Mouse (Mus musculus) limb, embryonic 11.5 days (tissue): ENCODE results near the gene Olfr1375. TPM values are rescaled to one million over a fixed set of nuclear protein-coding genes. Genes with fewer than 3 reads are reported as not detected.
A peak's percentile ranks its signal among the peaks of the same experiment; 100 is the strongest.
"Not testable (repeated sequence)": the region's sequence is repeated elsewhere in the genome, so short reads cannot be mapped to it uniquely, and the experiment has no call there.

Experiments
- ATAC-seq: fragments of 200-750 bp; cut with Nextera tagmentation; 2 replicates; pipeline ENCODE4 v1.8.0; 2017; ENCODE audit warnings: low read depth; ENCODE audit not compliant: insufficient number of reproducible peaks, low FRiP score, low TSS enrichment
- DNase-seq: peaks from one replicate; pipeline ENCODE4 v3.0.0-alpha.2; 2015; ENCODE audit warnings: low spot score
- H3K27ac ChIP-seq: fragments of 300-500 bp; sonication (generic); replicated peaks from 2 replicates; pipeline ENCODE4 v1.5.1; 2014; ENCODE audit warnings: low read depth, mild to moderate bottlenecking, low read length
- H3K27me3 ChIP-seq: fragments of 300-500 bp; sonication (generic); 2 replicates; pipeline ENCODE4 v1.6.1; 2014; ENCODE audit warnings: mild to moderate bottlenecking, low read length, mixed read lengths; ENCODE audit not compliant: control insufficient read depth, insufficient read depth
- H3K36me3 ChIP-seq: fragments of 300-500 bp; sonication (generic); 2 replicates; pipeline ENCODE4 v1.6.1; 2014; ENCODE audit warnings: mild to moderate bottlenecking, low read length, moderate library complexity, mixed read lengths; ENCODE audit not compliant: control insufficient read depth, insufficient read depth
- H3K4me1 ChIP-seq: fragments of 300-500 bp; sonication (generic); 2 replicates; pipeline ENCODE4 v1.6.1; 2014; ENCODE audit warnings: low read length, mixed read lengths; ENCODE audit not compliant: control insufficient read depth, insufficient read depth
- H3K4me2 ChIP-seq: fragments of 300-500 bp; sonication (generic); 2 replicates; pipeline ENCODE4 v1.6.1; 2014; ENCODE audit warnings: low read depth, mild to moderate bottlenecking, moderate library complexity; ENCODE audit not compliant: severe bottlenecking
- H3K4me3 ChIP-seq: fragments of 300-500 bp; sonication (generic); 2 replicates; pipeline ENCODE4 v1.5.1; 2014; ENCODE audit warnings: low read depth, low read length
- H3K9ac ChIP-seq: fragments of 300-500 bp; sonication (generic); 2 replicates; pipeline ENCODE4 v1.6.1; 2014; ENCODE audit warnings: mild to moderate bottlenecking, low read length
- H3K9me3 ChIP-seq: fragments of 300-500 bp; sonication (generic); 2 replicates; pipeline ENCODE4 v1.6.1; 2016; ENCODE audit warnings: low read length; ENCODE audit not compliant: control insufficient read depth
- WGBS: fragments of 180-500 bp; shearing (Covaris S2); extraction: QIAGEN DNeasy Blood & Tissue Kit; methylation state at CpG from one replicate; pipeline ENCODE4 v1.1.7; 2014; 5-methylcytosine and 5-hydroxymethylcytosine counted together
- polyA plus RNA-seq: library from polyadenylated mRNA; unstranded; fragments of >200 nt; fragmentation: Nextera tagmentation; extraction: Ambion mirVana; gene quantifications from 2 replicates; pipeline ENCODE4 v1.2.1, GENCODE M21; 2014

Olfr1375 gene
- polyA plus RNA-seq, result not detected in 2 replicates

- H3K4me1 ChIP-seq, H3K4me3 ChIP-seq, DNase-seq, H3K36me3 ChIP-seq, H3K4me2 ChIP-seq, H3K9me3 ChIP-seq, H3K27ac ChIP-seq, H3K27me3 ChIP-seq, H3K9ac ChIP-seq, ATAC-seq: not testable (repeated sequence)
- WGBS, result 94% methylated on average over 3 of the region's 3 CpGs
Observed at GRCm38 (mm10) chr11:51047809-51048208, at the start of gene Olfr1375. Gene Olfr1375, plus strand, starts transcription at chr11:51048109.

DNA sequence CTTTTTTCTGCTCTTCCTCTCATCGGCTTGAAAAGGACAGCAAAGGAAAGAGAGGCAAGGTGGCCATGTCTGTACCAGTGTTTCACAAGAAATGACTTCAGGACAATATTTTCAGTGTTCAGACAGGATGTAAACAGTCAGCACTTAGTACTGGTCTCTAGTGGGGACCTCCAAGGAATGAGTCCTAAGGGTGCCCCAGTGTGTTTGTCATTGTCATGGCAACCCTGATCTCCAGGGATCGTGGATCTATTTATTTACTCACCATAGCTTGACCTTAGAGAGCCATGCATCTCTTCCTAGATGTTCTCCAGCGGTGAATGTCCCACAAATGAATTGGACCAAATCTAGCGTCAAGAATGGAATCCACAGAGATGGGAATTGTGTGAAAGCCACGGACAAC lies 44.6 kb upstream of the Olfr1375 start, which contains the start of gene Olfr51:
Gene Olfr51, plus strand, starts transcription at position 301 of the 400 bp plus-strand sequence.
- DNase-seq, result no peak
- ATAC-seq, result no peak
- H3K9me3 ChIP-seq, result no peaks in the 10 kb centered on the region
- 78% methylated on average over 5 of the region's 5 CpGs for WGBS
- no peak within 1 kb of the TSS for H3K4me3 ChIP-seq
- H3K9ac ChIP-seq, result no peak within 1 kb of the TSS
- H3K4me2 ChIP-seq, result no peak within 1 kb of the TSS
- no peak within 1 kb of the TSS for H3K27ac ChIP-seq
- H3K36me3 ChIP-seq, result no peaks in the 10 kb centered on the region
- H3K27me3 ChIP-seq, result no peaks in the 10 kb centered on the region
- no peaks in the 10 kb centered on the region for H3K4me1 ChIP-seq

DNA sequence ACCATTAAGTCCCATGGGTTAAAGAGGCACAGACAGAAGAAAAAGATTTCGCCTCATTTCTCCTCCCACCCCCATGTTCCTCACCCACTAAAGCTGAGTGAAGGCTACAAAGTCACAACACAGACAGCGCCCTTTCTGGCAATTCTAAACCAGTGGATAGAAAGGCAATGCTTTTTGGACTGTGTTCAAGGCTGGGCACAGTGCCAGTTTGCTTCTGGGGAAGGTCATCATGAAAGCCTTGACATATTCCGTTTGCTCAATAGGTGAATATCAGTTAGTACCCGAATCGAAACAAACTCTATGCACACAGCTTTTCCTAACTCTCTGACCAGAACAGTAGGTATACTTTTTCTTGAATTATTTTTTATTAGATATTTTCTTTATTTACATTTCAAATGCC lies 36.1 kb upstream of the Olfr1375 start:
- H3K27ac ChIP-seq, result no peak overlapping the region
- no peaks in the 10 kb centered on the region for H3K36me3 ChIP-seq
- DNase-seq, result no peak
- ATAC-seq, result no peak
- H3K4me1 ChIP-seq, result no peaks in the 10 kb centered on the region
- H3K4me3 ChIP-seq, result no peak overlapping the region
- H3K9me3 ChIP-seq, result no peaks in the 10 kb centered on the region
- no peak overlapping the region for H3K4me2 ChIP-seq
- WGBS, result 84% methylated on average over 5 of the region's 5 CpGs
- no peak overlapping the region for H3K9ac ChIP-seq
- no peaks in the 10 kb centered on the region for H3K27me3 ChIP-seq

DNA sequence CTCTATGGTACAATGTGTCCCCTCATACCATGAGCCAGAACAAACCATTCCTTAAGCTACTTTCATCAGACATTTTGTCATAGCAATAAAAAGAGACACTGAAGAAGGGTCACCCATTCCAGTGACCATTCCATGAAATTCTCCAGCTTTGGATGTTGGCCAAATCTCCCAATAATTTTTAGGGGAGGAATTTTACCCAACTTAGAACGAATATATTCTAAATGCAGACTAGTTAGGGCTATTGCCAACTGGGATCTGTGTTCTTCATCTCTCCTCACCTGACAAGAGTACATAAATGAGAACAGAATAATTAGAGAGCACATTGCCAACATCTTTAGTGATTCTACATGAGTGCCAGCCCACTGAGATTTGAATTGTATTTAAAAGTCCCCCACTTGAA lies 34.0 kb upstream of the Olfr1375 start, which contains the start of gene Olfr54:
Gene Olfr54, plus strand, starts transcription at position 301 of the 400 bp plus-strand sequence.
- H3K4me3 ChIP-seq, result no peak within 1 kb of the TSS
- H3K4me1 ChIP-seq, result no peaks in the 10 kb centered on the region
- H3K27ac ChIP-seq, result no peak within 1 kb of the TSS
- H3K9me3 ChIP-seq, result no peaks in the 10 kb centered on the region
- no peaks in the 10 kb centered on the region for H3K36me3 ChIP-seq
- no peaks in the 10 kb centered on the region for H3K27me3 ChIP-seq
- H3K9ac ChIP-seq, result no peak within 1 kb of the TSS
- no peak within 1 kb of the TSS for H3K4me2 ChIP-seq
- DNase-seq (no peak), ATAC-seq (no peak)
- WGBS, result 81% methylated on average over 1 of the region's 1 CpGs

- H3K27ac ChIP-seq, result no peak overlapping the region
- no peak for DNase-seq
- 57% methylated on average over 2 of the region's 2 CpGs for WGBS
- no peak for ATAC-seq
- no peaks in the 10 kb centered on the region for H3K36me3 ChIP-seq
- H3K4me1 ChIP-seq, result no peaks in the 10 kb centered on the region
- no peak overlapping the region for H3K4me2 ChIP-seq
- H3K27me3 ChIP-seq, result no peaks in the 10 kb centered on the region
- no peaks in the 10 kb centered on the region for H3K9me3 ChIP-seq
- no peak overlapping the region for H3K9ac ChIP-seq
- no peak overlapping the region for H3K4me3 ChIP-seq
Observed at GRCm38 (mm10) chr11:51016341-51016740, 31.6 kb upstream of the Olfr1375 start.

GRCm38 (mm10) chr11:51026811-51027210 lies 21.1 kb upstream of the Olfr1375 start:
- 90% methylated on average over 11 of the region's 11 CpGs for WGBS
- H3K27me3 ChIP-seq, H3K4me3 ChIP-seq, ATAC-seq, H3K27ac ChIP-seq, H3K9ac ChIP-seq, H3K4me2 ChIP-seq, H3K4me1 ChIP-seq, DNase-seq, H3K36me3 ChIP-seq, H3K9me3 ChIP-seq: not testable (repeated sequence)

- ATAC-seq, H3K9me3 ChIP-seq, H3K27ac ChIP-seq, H3K4me2 ChIP-seq, H3K4me1 ChIP-seq, DNase-seq, H3K9ac ChIP-seq, H3K36me3 ChIP-seq, H3K27me3 ChIP-seq, H3K4me3 ChIP-seq: not testable (repeated sequence)
- 54% methylated on average over 8 of the region's 8 CpGs for WGBS
Observed at GRCm38 (mm10) chr11:51029381-51029780, 18.5 kb upstream of the Olfr1375 start.

- no peaks in the 10 kb centered on the region for H3K4me1 ChIP-seq
Observed at GRCm38 (mm10) chr11:51030225-51030624, 17.7 kb upstream of the Olfr1375 start.

DNA sequence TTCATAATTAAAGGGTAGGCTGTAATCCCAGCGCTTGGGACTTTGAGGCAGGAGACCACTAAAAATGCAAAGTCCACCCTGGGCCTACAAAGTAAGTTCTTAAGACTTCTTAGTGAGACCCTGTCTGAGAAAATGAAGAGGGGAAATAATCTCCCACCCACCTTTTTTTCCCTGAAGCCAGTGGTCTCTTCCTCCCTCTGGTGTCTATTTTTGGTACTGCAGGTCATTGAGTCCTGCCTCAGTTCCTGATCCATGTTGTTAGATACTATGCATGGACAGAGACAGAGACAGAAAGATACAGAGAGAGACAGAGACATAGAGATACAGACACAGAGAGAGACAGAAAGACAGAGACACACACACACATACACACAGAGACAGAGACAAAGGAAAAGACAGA lies 15.1 kb upstream of the Olfr1375 start:
- DNase-seq, result peak; percentile 52
- no peak overlapping the region for H3K4me2 ChIP-seq
- no peak for ATAC-seq
- H3K4me1 ChIP-seq, result no peaks in the 10 kb centered on the region
- H3K9ac ChIP-seq, result no peak overlapping the region
- WGBS, result 20% methylated on average over 1 of the region's 1 CpGs
- no peak overlapping the region for H3K27ac ChIP-seq
- H3K4me3 ChIP-seq, result no peak overlapping the region
- H3K36me3 ChIP-seq, result no peaks in the 10 kb centered on the region
- no peaks in the 10 kb centered on the region for H3K27me3 ChIP-seq
- H3K9me3 ChIP-seq, result no peaks in the 10 kb centered on the region

More at GRCm38 (mm10) chr11:51030225-51030624, 17.7 kb upstream of the Olfr1375 start:
- no peaks in the 10 kb centered on the region for H3K36me3 ChIP-seq
- ATAC-seq (no peak), DNase-seq (no peak)
- H3K4me3 ChIP-seq, result no peak overlapping the region
- WGBS, result 42% methylated on average over 2 of the region's 2 CpGs
- no peaks in the 10 kb centered on the region for H3K27me3 ChIP-seq
- no peak overlapping the region for H3K9ac ChIP-seq
- H3K4me2 ChIP-seq, result no peak overlapping the region
- H3K27ac ChIP-seq, result no peak overlapping the region
- H3K9me3 ChIP-seq, result no peaks in the 10 kb centered on the region
